Mouse (Mus musculus): ENCODE data around the gene Slc35g2.

DNA sequence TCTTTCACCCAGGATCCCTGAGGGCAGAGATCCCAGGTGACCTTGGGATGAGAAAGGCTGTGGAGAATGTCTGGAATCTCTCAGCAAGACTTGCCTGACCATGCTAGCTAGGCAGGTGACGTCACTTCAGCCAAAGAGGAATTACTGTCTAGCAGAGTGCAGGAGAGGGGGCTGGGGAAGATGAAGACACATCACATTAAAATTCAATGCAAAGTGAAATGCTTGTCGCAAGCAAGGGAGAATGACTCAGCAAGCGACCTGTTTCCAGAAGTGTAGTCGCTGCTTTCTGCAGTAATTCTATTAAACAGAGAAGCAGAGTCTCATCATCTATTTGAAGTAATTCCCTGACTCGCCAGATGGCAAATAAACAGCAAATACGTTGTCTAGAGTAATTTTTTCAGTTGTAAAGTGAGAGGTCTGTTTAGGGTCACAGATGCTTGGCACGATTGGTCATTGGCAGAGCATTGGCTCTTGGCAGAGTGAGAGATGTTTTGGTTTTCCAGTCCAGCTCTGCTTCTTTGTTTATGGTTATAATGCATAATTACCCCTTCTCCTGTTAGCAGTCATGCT is 35.2 kb upstream of the Slc35g2 start:
- TF ChIP-seq CTCF (IDR thresholded peaks at IDR 0.05; ENCODE audit: low read depth) (no peak), EP300 (IDR thresholded peaks at IDR 0.05; ENCODE audit: low read depth) (no peak)

Data from heart, postnatal 0 days (tissue).